Mouse (Mus musculus): ENCODE data around the gene Epha1. TPM values are rescaled to one million over a fixed set of nuclear protein-coding genes. Genes with fewer than 3 reads are reported as not detected.

The Epha1 gene
- polyA plus RNA-seq, 1 experiment from 2014 or later: 21.8 TPM

- Histone ChIP-seq H3K4me2 (replicated peaks; ENCODE audit: low read depth, low read length) (0 out of 2 replicates have a peak overlapping the region, but pooled peaks have one; percentile 11), H3K9ac (replicated peaks; ENCODE audit: low read depth) (no peak overlapping the region), H3K27me3 (replicated peaks; ENCODE audit: insufficient read depth, low read length) (no peaks in the 10 kb centered on the region), H3K27ac (ENCODE audit: low read length) (peak overlapping the region; percentile 71), H3K4me3 (ENCODE audit: low read depth, low read length) (no peak overlapping the region), H3K9me3 (ENCODE audit: low read length) (no peaks in the 10 kb centered on the region), H3K4me1 (ENCODE audit: insufficient read depth, low read depth, low read length) (peaks cover 5% of the 10 kb centered on the region; the same call in 1 of the 2 replicates), H3K36me3 (ENCODE audit: insufficient read depth, low read length) (no peaks in the 10 kb centered on the region)
- peak; percentile 73 for ATAC-seq
- DNase-seq (ENCODE audit: low spot score): peak; percentile 87
- WGBS: 47% methylated on average over 4 of the region's 4 CpGs
- TF ChIP-seq CTCF (IDR thresholded peaks at IDR 0.05) (no peak), EP300 (IDR thresholded peaks at IDR 0.05) (no peak)
Measured at GRCm38 (mm10) chr6:42370630-42371363, 2.3 kb downstream of the Epha1 start.

DNA sequence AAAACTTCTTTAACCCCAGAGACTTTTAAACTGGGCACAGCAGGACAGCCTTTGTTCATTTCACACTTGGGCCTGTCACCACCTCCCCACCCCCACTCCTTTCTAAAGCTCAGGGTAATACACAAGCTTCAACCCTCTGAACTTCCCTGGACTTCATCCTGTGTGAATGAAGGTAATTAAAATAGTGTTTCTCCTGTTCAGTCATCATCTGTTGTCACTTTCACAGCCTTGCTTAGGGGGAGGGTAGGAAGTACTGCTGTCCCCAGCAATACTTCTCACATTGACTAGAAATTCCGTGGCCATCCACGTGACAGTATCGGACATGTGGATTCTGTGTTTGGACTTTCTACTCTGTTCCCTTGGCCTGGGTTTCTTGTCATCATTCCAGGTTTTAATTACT lies 3.2 kb downstream of the Epha1 start:
- TF ChIP-seq CTCF (IDR thresholded peaks at IDR 0.05) (no peak), EP300 (IDR thresholded peaks at IDR 0.05) (peak; percentile 38)
- Histone ChIP-seq H3K27ac (ENCODE audit: low read length) (0 out of 2 replicates have a peak overlapping the region, but pooled peaks have one; percentile 9), H3K36me3 (ENCODE audit: insufficient read depth, low read length) (no peaks in the 10 kb centered on the region), H3K4me2 (replicated peaks; ENCODE audit: low read depth, low read length) (no peak overlapping the region), H3K4me3 (ENCODE audit: low read depth, low read length) (no peak overlapping the region), H3K9me3 (ENCODE audit: low read length) (no peaks in the 10 kb centered on the region), H3K9ac (replicated peaks; ENCODE audit: low read depth) (no peak overlapping the region), H3K27me3 (replicated peaks; ENCODE audit: insufficient read depth, low read length) (no peaks in the 10 kb centered on the region), H3K4me1 (ENCODE audit: insufficient read depth, low read depth, low read length) (peaks cover 5% of the 10 kb centered on the region; the same call in 1 of the 2 replicates)
- ATAC-seq (peak; percentile 42), DNase-seq (ENCODE audit: low spot score) (peak; percentile 89)
- WGBS: 35% methylated on average over 3 of the region's 3 CpGs

DNA sequence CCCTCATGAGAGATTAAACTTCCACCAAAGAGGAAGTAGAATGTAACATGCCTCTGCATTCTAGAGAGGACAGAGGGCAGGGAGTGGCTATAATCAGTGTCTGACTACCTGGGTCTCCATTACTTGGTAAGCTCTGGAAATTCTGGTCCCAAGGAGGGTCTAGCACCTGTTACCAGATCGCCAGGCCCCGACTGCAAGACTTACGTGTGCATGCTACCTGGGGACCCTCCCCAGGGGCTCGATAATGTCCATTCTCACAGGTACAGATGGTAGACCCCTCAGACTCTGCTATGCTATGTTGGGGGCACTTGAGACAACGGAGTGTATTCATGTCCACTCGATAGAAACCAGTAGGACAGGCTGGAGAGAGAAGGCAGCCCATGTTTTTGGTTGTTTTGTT lies 7.9 kb downstream of the Epha1 start:
- Histone ChIP-seq H3K4me2 (replicated peaks; ENCODE audit: low read depth, low read length) (no peak overlapping the region), H3K9ac (replicated peaks; ENCODE audit: low read depth) (no peak overlapping the region), H3K4me3 (ENCODE audit: low read depth, low read length) (no peak overlapping the region), H3K27ac (ENCODE audit: low read length) (no peak overlapping the region), H3K9me3 (ENCODE audit: low read length) (no peaks in the 10 kb centered on the region), H3K4me1 (ENCODE audit: insufficient read depth, low read depth, low read length) (no peaks in the 10 kb centered on the region), H3K36me3 (ENCODE audit: insufficient read depth, low read length) (peaks cover 4% of the 10 kb centered on the region; the same call in 1 of the 2 replicates), H3K27me3 (replicated peaks; ENCODE audit: insufficient read depth, low read length) (no peaks in the 10 kb centered on the region)
- no peak for DNase-seq (ENCODE audit: low spot score)
- TF ChIP-seq EP300 (IDR thresholded peaks at IDR 0.05) (no peak), CTCF (IDR thresholded peaks at IDR 0.05) (no peak)
- 89% methylated on average over 6 of the region's 6 CpGs for WGBS
- ATAC-seq: no peak

GRCm38 (mm10) chr6:42364607-42365006 lies 8.5 kb downstream of the Epha1 start:
- no peaks in the 10 kb centered on the region for H3K4me1 ChIP-seq (ENCODE audit: insufficient read depth, low read depth, low read length)
- WGBS: 77% methylated on average over 15 of the region's 15 CpGs
- no peak overlapping the region for H3K4me2 ChIP-seq (replicated peaks; ENCODE audit: low read depth, low read length)
- no peaks in the 10 kb centered on the region for H3K27me3 ChIP-seq (replicated peaks; ENCODE audit: insufficient read depth, low read length)
- DNase-seq (ENCODE audit: low spot score) (no peak), ATAC-seq (no peak)
- no peaks in the 10 kb centered on the region for H3K9me3 ChIP-seq (ENCODE audit: low read length)
- H3K27ac ChIP-seq (ENCODE audit: low read length): no peak overlapping the region
- H3K9ac ChIP-seq (replicated peaks; ENCODE audit: low read depth): no peak overlapping the region
- TF ChIP-seq CTCF (IDR thresholded peaks at IDR 0.05) (no peak), EP300 (IDR thresholded peaks at IDR 0.05) (no peak)
- no peak overlapping the region for H3K4me3 ChIP-seq (ENCODE audit: low read depth, low read length)
- peaks cover 10% of the 10 kb centered on the region; the same call in 1 of the 2 replicates for H3K36me3 ChIP-seq (ENCODE audit: insufficient read depth, low read length)

DNA sequence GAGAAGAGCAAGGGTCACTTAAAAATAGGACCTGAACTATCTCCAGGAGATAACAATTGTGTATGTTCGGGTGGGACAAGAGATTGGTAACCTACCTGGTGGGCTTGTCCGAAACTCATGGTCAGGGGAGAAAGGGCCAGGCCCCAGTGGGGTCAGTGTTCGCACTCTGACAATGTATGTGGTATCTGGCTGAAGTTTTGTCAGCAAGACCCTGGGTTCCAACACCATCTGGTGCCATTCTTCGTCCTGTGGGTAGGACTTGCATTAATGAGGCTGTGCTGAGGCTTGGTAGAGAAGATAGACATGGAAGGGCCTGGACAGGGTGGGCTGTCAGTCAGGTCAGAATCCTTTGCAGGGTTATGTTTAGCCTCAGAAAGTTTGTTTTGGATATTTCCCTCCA lies 9.0 kb downstream of the Epha1 start:
- DNase-seq (ENCODE audit: low spot score) (no peak), ATAC-seq (no peak)
- Histone ChIP-seq H3K4me2 (replicated peaks; ENCODE audit: low read depth, low read length) (no peak overlapping the region), H3K9ac (replicated peaks; ENCODE audit: low read depth) (no peak overlapping the region), H3K4me3 (ENCODE audit: low read depth, low read length) (no peak overlapping the region), H3K36me3 (ENCODE audit: insufficient read depth, low read length) (peaks cover 13% of the 10 kb centered on the region; the same call in 1 of the 2 replicates), H3K27me3 (replicated peaks; ENCODE audit: insufficient read depth, low read length) (no peaks in the 10 kb centered on the region), H3K4me1 (ENCODE audit: insufficient read depth, low read depth, low read length) (no peaks in the 10 kb centered on the region), H3K9me3 (ENCODE audit: low read length) (no peaks in the 10 kb centered on the region), H3K27ac (ENCODE audit: low read length) (no peak overlapping the region)
- 88% methylated on average over 4 of the region's 4 CpGs for WGBS
- TF ChIP-seq EP300 (IDR thresholded peaks at IDR 0.05) (no peak), CTCF (IDR thresholded peaks at IDR 0.05) (no peak)

- H3K4me2 ChIP-seq (replicated peaks; ENCODE audit: low read depth, low read length): no peak overlapping the region
- WGBS: 43% methylated on average over 3 of the region's 3 CpGs
- H3K4me1 ChIP-seq (ENCODE audit: insufficient read depth, low read depth, low read length): no peaks in the 10 kb centered on the region; the same call in 1 of the 2 replicates
- H3K36me3 ChIP-seq (ENCODE audit: insufficient read depth, low read length): peaks cover 21% of the 10 kb centered on the region
- TF ChIP-seq EP300 (IDR thresholded peaks at IDR 0.05) (0 out of 2 replicates have a peak, but pooled peaks have one; percentile 43), CTCF (IDR thresholded peaks at IDR 0.05) (no peak)
- H3K9me3 ChIP-seq (ENCODE audit: low read length): no peaks in the 10 kb centered on the region
- no peaks in the 10 kb centered on the region for H3K27me3 ChIP-seq (replicated peaks; ENCODE audit: insufficient read depth, low read length)
- DNase-seq (ENCODE audit: low spot score): peak; percentile 89
- H3K4me3 ChIP-seq (ENCODE audit: low read depth, low read length): no peak overlapping the region
- H3K27ac ChIP-seq (ENCODE audit: low read length): peak overlapping the region; percentile 62; the same call in 1 of the 2 replicates
- ATAC-seq: peak; percentile 82
- H3K9ac ChIP-seq (replicated peaks; ENCODE audit: low read depth): no peak overlapping the region
Measured at GRCm38 (mm10) chr6:42362974-42363373, 10.1 kb downstream of the Epha1 start.

Measured in lung, postnatal 0 days (tissue).